Mouse (Mus musculus) myocyte (in vitro differentiated cells): ENCODE measurements around the gene Plcxd2.

ENCODE experiments used
- E2F4 ChIP-seq: IDR thresholded peaks from one replicate; pipeline ENCODE4 v1.6.1; 2011; ENCODE audit warnings: mild to moderate bottlenecking, control low read depth, moderate library complexity; ENCODE audit not compliant: insufficient read depth
- MAX ChIP-seq: IDR thresholded peaks from one replicate; pipeline ENCODE4 v1.6.1; 2011; ENCODE audit warnings: low read depth, mild to moderate bottlenecking, control low read depth
- POLR2A ChIP-seq: IDR thresholded peaks from one replicate; pipeline ENCODE4 v1.6.1; 2011; ENCODE audit warnings: low read depth, mild to moderate bottlenecking, control low read depth, moderate library complexity; ENCODE audit not compliant: insufficient read length
- USF1 ChIP-seq: IDR thresholded peaks from one replicate; pipeline ENCODE4 v1.6.1; 2011; ENCODE audit warnings: low read depth, mild to moderate bottlenecking, control low read depth, moderate library complexity

DNA sequence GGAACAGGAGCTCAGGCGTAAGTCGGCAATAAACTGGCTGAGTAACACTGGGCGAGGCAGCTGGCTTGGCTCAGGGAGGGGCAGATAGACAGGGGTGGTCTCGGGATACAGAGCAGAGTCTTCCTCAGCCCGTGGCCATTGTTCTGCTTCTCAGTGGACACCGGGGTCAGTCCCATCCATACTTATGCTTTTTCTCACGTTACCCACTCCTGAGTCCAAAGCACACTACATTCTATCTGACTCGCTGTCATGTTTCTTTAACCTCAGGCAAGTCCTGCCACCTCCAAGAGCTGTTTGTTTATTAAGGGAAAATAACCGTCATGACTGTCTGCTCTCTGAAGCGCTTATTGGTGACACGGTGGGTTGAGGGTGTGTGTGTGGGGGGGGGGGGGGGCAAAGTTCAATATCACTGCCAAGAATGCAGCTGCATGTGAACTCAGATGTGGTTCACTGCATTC is 64.8 kb downstream of the Plcxd2 start:
- no peak for TF ChIP-seq POLR2A
- TF ChIP-seq MAX = no peak
- no peak for TF ChIP-seq E2F4
- TF ChIP-seq USF1 = no peak
